Mouse (Mus musculus) bone marrow macrophage, adult 2 months (primary cell): Measurements from ENCODE around the gene Wdr19.

ENCODE experiments used
- CTCF ChIP-seq: IDR thresholded peaks from 2 replicates; pipeline ENCODE4 v1.5.1; 2012; ENCODE audit warnings: low read depth, mild to moderate bottlenecking, low read length, moderate library complexity
- POLR2A ChIP-seq: IDR thresholded peaks from 2 replicates; pipeline ENCODE4 v1.6.1; 2012; ENCODE audit warnings: mild to moderate bottlenecking, low read depth, low read length, borderline replicate concordance

DNA sequence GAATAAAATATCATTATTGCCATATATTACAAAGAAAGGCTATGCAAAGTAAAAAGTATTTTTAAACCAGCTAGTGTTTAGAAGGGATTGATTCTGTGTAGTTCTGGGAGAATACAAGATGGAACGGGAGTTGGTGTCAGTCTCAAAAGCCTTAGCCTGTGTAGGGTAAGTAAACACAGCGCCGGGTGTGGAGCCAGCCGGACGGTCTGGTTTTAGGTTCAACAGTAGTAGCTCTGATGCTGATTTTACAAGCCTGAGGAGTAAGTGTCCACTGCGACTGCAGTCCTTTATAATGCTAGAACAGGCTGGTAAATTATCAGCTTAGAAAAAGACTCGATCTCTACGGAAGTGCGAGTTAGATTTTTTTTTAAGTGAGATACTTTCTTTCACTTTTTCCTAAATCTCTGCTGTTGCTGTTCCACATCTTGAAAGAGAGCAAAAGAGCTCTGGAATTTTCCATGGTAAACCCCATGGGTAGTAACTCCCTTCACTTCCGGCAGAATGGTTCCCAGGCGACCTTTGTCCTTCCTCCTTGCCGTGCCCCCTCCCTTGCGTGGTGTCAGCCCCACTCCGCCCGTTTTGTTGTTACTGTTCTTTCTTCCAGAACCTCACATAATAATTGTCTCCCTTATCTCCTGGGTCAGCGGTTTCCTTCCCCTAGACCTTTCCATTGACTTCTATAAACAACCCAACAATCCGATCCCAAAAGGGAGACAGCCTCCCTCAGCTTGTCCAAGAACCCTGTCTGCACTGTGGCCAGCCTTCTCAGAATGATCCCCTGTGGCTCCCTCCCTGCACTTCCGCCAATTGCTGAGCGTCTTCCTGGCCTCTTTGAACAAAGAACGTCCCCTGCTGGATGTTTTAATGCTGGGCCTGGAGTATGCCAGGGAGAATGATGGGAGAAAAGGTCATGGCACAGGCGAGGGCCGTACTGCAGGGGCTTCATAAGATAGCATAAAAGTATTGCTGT is 41.8 kb upstream of the Wdr19 start:
- TF ChIP-seq CTCF (no peak), POLR2A (no peak)
